Mouse (Mus musculus) E14TG2a.4 (cell line): ENCODE measurements around the gene Asb15.

Experiments
- CTCF ChIP-seq: conservative IDR thresholded peaks from 2 replicates; pipeline ENCODE4 v1.5.1; 2014; ENCODE audit warnings: low read length
- POU5F1 ChIP-seq: IDR thresholded peaks from 2 replicates; pipeline ENCODE4 v1.6.1; 2014; ENCODE audit warnings: low read length, borderline replicate concordance

- TF ChIP-seq CTCF, result no peak
- TF ChIP-seq POU5F1, result no peak
Measured at GRCm38 (mm10) chr6:24571126-24571525, 43.2 kb downstream of the Asb15 start.
